Mouse (Mus musculus): ENCODE results near the gene Tns1. TPM values are rescaled to one million over a fixed set of nuclear protein-coding genes. Genes with fewer than 3 reads are reported as not detected.

Gene Tns1
- polyA plus RNA-seq, 1 experiment = 117 TPM

DNA sequence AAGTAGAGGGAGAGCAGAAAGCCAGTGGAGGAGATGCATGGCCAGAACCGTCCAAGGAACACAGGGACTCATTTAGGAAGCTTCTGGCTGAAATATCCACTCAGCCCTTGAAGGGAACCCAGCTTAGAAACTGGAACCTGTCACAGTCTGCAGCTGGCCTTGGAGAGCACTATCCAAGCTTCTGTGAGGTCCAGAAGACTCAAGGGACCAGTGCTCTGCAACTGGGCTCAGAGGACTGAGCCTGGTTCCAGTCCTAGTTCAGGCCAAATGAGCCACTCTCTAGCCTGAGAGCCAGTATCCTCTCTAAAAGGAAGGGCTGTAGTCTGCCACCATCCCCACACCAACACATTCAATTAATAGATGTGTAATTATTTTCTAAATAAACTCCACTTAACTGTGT is 35.7 kb downstream of the Tns1 start:
- Histone ChIP-seq H3K36me3 (ENCODE audit: control insufficient read depth, insufficient read depth, low read length) (no peaks in the 10 kb centered on the region), H3K4me3 (ENCODE audit: control insufficient read depth, insufficient read depth, low read length) (no peak overlapping the region), H3K4me1 (replicated peaks; ENCODE audit: control insufficient read depth, insufficient read depth, low read length) (no peaks in the 10 kb centered on the region), H3K27me3 (ENCODE audit: control insufficient read depth, insufficient read depth, low read length) (no peaks in the 10 kb centered on the region), H3K27ac (ENCODE audit: control insufficient read depth, insufficient read depth, low read length) (no peak overlapping the region)
- no peak for TF ChIP-seq POLR2A (IDR thresholded peaks at IDR 0.05; ENCODE audit: control insufficient read depth, extremely low read depth, insufficient read depth, low read length, poor library complexity)
- TF ChIP-seq CTCF (IDR thresholded peaks at IDR 0.05; ENCODE audit: borderline replicate concordance, control insufficient read depth, extremely low read depth, insufficient read depth, low read length, poor library complexity) = no peak
- DNase-seq = no peak
- WGBS = 97% methylated on average over 1 of the region's 1 CpGs

- 81% methylated on average over 7 of the region's 7 CpGs for WGBS
- no peak overlapping the region for H3K4me3 ChIP-seq (ENCODE audit: control insufficient read depth, insufficient read depth, low read length)
- H3K36me3 ChIP-seq (ENCODE audit: control insufficient read depth, insufficient read depth, low read length) = no peaks in the 10 kb centered on the region
- DNase-seq = no peak
- TF ChIP-seq POLR2A (IDR thresholded peaks at IDR 0.05; ENCODE audit: control insufficient read depth, extremely low read depth, insufficient read depth, low read length, poor library complexity) = no peak
- no peaks in the 10 kb centered on the region for H3K4me1 ChIP-seq (replicated peaks; ENCODE audit: control insufficient read depth, insufficient read depth, low read length)
- H3K27me3 ChIP-seq (ENCODE audit: control insufficient read depth, insufficient read depth, low read length) = no peaks in the 10 kb centered on the region
- H3K27ac ChIP-seq (ENCODE audit: control insufficient read depth, insufficient read depth, low read length) = no peak overlapping the region
Observed at GRCm38 (mm10) chr1:74085566-74085965, 38.7 kb downstream of the Tns1 start.

DNA sequence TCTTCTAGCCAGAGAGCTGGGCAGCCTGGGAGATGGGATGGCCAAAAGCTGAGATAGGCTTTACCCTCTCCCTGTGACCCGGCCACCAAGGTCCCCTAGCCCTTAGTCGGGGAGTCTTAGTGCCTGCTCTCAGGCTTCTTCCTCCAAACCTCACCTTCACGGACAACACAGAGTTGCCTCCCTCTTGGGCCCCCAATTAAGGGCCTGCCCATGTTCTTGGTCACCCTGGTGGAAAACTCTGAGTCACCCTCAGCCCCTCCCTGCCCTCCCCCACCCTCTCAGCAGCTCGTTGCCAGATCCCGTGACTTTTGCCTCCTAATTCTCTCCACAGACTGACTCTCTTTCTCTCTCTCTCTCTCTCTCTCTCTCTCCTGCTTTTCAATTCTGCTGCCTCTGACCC is 39.5 kb downstream of the Tns1 start:
- no peak overlapping the region for H3K4me3 ChIP-seq (ENCODE audit: control insufficient read depth, insufficient read depth, low read length)
- DNase-seq = no peak
- H3K36me3 ChIP-seq (ENCODE audit: control insufficient read depth, insufficient read depth, low read length) = no peaks in the 10 kb centered on the region
- no peaks in the 10 kb centered on the region for H3K4me1 ChIP-seq (replicated peaks; ENCODE audit: control insufficient read depth, insufficient read depth, low read length)
- H3K27me3 ChIP-seq (ENCODE audit: control insufficient read depth, insufficient read depth, low read length) = no peaks in the 10 kb centered on the region
- WGBS = 85% methylated on average over 5 of the region's 5 CpGs
- TF ChIP-seq POLR2A (IDR thresholded peaks at IDR 0.05; ENCODE audit: control insufficient read depth, extremely low read depth, insufficient read depth, low read length, poor library complexity) (no peak), CTCF (IDR thresholded peaks at IDR 0.05; ENCODE audit: borderline replicate concordance, control insufficient read depth, extremely low read depth, insufficient read depth, low read length, poor library complexity) (no peak)
- H3K27ac ChIP-seq (ENCODE audit: control insufficient read depth, insufficient read depth, low read length) = no peak overlapping the region

- no peak overlapping the region for H3K27ac ChIP-seq (ENCODE audit: control insufficient read depth, insufficient read depth, low read length)
- no peak overlapping the region for H3K4me3 ChIP-seq (ENCODE audit: control insufficient read depth, insufficient read depth, low read length)
- H3K36me3 ChIP-seq (ENCODE audit: control insufficient read depth, insufficient read depth, low read length) = no peaks in the 10 kb centered on the region
- no peaks in the 10 kb centered on the region for H3K4me1 ChIP-seq (replicated peaks; ENCODE audit: control insufficient read depth, insufficient read depth, low read length)
- WGBS = 93% methylated on average over 6 of the region's 6 CpGs
- no peaks in the 10 kb centered on the region for H3K27me3 ChIP-seq (ENCODE audit: control insufficient read depth, insufficient read depth, low read length)
- TF ChIP-seq POLR2A (IDR thresholded peaks at IDR 0.05; ENCODE audit: control insufficient read depth, extremely low read depth, insufficient read depth, low read length, poor library complexity) (no peak), CTCF (IDR thresholded peaks at IDR 0.05; ENCODE audit: borderline replicate concordance, control insufficient read depth, extremely low read depth, insufficient read depth, low read length, poor library complexity) (no peak)
- no peak for DNase-seq
Observed at GRCm38 (mm10) chr1:74084065-74084705, 40.1 kb downstream of the Tns1 start.

- Histone ChIP-seq H3K36me3 (ENCODE audit: control insufficient read depth, insufficient read depth, low read length) (no peaks in the 10 kb centered on the region), H3K27me3 (ENCODE audit: control insufficient read depth, insufficient read depth, low read length) (no peaks in the 10 kb centered on the region), H3K4me3 (ENCODE audit: control insufficient read depth, insufficient read depth, low read length) (no peak overlapping the region), H3K27ac (ENCODE audit: control insufficient read depth, insufficient read depth, low read length) (no peak overlapping the region), H3K4me1 (replicated peaks; ENCODE audit: control insufficient read depth, insufficient read depth, low read length) (no peaks in the 10 kb centered on the region)
- WGBS = 23% methylated on average over 6 of the region's 6 CpGs
- DNase-seq = peak; percentile 44
- peak; percentile 85 for TF ChIP-seq CTCF (IDR thresholded peaks at IDR 0.05; ENCODE audit: borderline replicate concordance, control insufficient read depth, extremely low read depth, insufficient read depth, low read length, poor library complexity)
- TF ChIP-seq POLR2A (IDR thresholded peaks at IDR 0.05; ENCODE audit: control insufficient read depth, extremely low read depth, insufficient read depth, low read length, poor library complexity) = no peak
Observed at GRCm38 (mm10) chr1:74082841-74083463, 41.3 kb downstream of the Tns1 start.

GRCm38 (mm10) chr1:74081573-74081989 is 42.7 kb downstream of the Tns1 start:
- no peak overlapping the region for H3K4me3 ChIP-seq (ENCODE audit: control insufficient read depth, insufficient read depth, low read length)
- TF ChIP-seq POLR2A (IDR thresholded peaks at IDR 0.05; ENCODE audit: control insufficient read depth, extremely low read depth, insufficient read depth, low read length, poor library complexity) (no peak), CTCF (IDR thresholded peaks at IDR 0.05; ENCODE audit: borderline replicate concordance, control insufficient read depth, extremely low read depth, insufficient read depth, low read length, poor library complexity) (no peak)
- no peaks in the 10 kb centered on the region for H3K27me3 ChIP-seq (ENCODE audit: control insufficient read depth, insufficient read depth, low read length)
- H3K4me1 ChIP-seq (replicated peaks; ENCODE audit: control insufficient read depth, insufficient read depth, low read length) = no peaks in the 10 kb centered on the region
- DNase-seq = no peak
- H3K27ac ChIP-seq (ENCODE audit: control insufficient read depth, insufficient read depth, low read length) = no peak overlapping the region
- 17% methylated on average over 2 of the region's 2 CpGs for WGBS
- no peaks in the 10 kb centered on the region for H3K36me3 ChIP-seq (ENCODE audit: control insufficient read depth, insufficient read depth, low read length)
